Mouse (Mus musculus) liver, embryonic 14.5 days (tissue): Measurements from ENCODE around the gene Igf2bp1.

Experiments used
- CTCF ChIP-seq: IDR thresholded peaks from 2 replicates; pipeline ENCODE4 v1.5.1; 2016; ENCODE audit warnings: antibody characterized with exemption, low read depth, control low read depth
- EP300 ChIP-seq: IDR thresholded peaks from 2 replicates; pipeline ENCODE4 v1.6.1; 2016; ENCODE audit warnings: antibody characterized with exemption, low read depth

GRCm38 (mm10) chr11:95914571-95914991 lies 91.2 kb downstream of the Igf2bp1 start, which contains the start of gene B4galnt2:
- TF ChIP-seq CTCF (no peak), EP300 (no peak)
